Mouse (Mus musculus) layer of hippocampus, postnatal 25 days (tissue): ENCODE measurements at regions not wholly inside any gene's neighbourhood (a gene's known extent, or its start where the extent isn't known, plus 50 kb on each side); places are given as distances from the start of the nearest gene placed in this dataset.
"Not testable (repeated sequence)": the region's sequence is repeated elsewhere in the genome, so short reads cannot be mapped to it uniquely, and the experiment has no call there.

Experiments
- DNase-seq, 2 experiments: peaks; one replicate each; pipeline ENCODE4 v3.0.0; 2022; ENCODE audit warnings: mixed read lengths in 2 of 2, low spot score in 1 of 2; ENCODE audit errors: extremely low spot score in 1 of 2

DNA sequence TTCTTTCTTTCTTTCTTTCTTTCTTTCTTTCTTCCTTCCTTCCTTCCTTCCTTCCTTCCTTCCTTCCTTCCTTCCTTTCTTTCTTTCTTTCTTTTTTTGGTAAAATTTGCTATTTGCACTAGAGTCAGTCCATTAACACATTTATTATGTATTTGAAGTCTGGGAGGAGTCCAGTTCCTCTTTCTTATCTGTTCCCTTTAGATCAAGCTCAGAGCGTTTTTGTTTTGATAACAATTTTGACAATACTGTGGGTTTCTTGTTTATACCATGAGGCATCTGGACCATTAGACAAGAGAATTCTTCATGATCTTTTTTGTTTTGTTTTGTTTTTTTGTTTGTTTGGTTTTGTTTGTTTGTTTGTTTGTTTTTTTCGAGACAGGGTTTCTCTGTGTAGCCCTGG lies 52.3 kb upstream of the Cttnbp2 start:
- not testable (repeated sequence) for DNase-seq

DNA sequence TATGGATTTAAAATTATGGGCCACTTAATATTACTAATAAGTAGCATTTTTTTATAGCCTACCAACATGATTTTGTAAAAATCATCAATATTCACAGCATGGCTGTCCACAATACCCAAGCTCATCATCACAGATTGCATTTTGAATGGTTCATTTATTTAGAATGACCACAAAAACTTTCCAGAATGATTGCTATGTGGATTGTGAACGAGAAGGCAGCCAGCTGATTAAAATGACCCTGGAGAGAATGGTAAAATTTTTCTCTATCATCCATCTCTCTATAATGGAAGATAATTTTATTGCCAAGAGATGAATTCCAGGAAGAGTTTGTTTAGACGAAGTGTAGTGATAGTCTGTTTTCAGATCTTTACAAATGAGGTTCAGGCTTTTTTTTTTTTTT lies 54.6 kb upstream of the Cttnbp2 start:
- no peak for DNase-seq

- no peak for DNase-seq
Measured at GRCm38 (mm10) chr6:18578501-18578900, 63.9 kb upstream of the Cttnbp2 start.

- no peak for DNase-seq
Measured at GRCm38 (mm10) chr6:18589436-18589835, 74.8 kb upstream of the Cttnbp2 start.

DNA sequence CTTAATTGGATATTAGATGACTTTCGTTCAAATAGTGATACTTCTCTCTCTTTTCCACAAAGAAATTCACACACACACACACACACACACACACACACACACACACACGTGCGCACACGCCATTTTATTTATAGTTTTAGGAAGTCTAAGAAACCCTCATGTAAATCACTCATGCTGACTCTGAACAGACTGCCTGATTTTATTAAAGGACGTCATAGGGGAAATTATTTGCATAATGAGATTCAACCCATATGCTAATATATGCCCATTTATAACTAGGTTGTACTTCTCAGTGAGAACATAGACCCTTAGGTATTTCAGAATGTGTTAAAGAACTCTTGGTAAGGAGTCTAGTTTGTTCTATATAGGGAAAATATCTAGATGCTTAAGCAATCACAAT lies 82.0 kb upstream of the Cttnbp2 start:
- no peak for DNase-seq

- DNase-seq: no peak
Measured at GRCm38 (mm10) chr6:18599626-18600025, 85.0 kb upstream of the Cttnbp2 start.

DNA sequence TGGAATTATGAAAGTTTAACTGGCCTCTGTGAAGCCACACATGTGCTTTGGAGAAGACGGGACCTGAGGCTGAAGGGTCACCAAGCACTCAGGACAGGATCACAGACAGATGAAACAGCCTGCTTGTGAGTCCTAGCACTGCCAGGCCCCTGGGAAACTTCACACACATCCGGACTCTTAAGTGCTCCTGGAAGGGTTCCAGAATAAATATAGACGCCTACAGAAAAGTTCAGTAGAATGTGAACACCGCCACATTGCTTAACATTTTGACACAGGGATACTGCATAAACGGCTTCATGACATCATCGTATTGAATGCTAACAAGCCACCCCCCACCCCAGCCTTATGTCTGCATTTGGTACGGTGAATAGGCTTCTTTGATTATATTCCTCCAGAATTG lies 87.3 kb upstream of the Cttnbp2 start:
- DNase-seq: no peak

DNA sequence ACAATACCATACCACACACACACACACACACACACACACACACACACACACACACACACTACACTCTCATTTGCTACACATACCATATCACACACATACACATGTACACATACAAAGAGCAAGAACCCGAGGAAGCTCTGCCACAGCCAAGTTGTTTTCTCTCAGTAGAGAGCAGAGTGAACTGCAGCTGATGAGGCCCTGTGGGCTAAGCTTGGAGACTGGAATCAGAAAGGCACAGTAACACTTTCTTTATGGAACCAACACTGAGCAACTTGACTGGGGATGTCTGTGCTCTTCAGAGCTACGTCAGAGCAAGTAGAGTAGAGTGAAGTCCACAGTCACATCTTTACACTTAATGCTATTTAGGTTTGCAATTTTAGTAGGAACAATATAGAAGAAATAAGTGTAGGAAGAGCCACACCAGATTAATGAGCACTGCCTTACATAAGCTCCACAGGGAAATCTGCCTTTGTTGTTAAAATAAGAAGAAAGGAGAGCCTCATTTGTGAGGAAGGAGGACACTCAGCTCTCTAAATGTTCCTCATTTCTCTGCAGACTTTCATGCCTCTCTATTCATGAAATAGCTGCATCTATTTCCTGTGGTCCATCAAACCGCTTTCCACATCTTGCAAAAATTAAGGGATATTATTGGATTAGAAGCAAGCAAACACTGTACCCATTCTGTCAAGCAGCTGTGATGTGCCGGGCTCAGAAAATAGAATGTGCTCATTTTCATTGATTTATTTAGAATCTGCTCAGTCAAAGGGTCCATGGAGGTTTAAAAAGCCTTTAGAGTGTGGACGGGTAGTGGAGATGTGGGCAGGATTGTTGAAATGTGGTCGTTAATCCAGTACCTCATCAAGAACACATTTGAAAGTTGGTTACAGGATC lies 107.0 kb upstream of the Cttnbp2 start:
- no peak for DNase-seq

DNA sequence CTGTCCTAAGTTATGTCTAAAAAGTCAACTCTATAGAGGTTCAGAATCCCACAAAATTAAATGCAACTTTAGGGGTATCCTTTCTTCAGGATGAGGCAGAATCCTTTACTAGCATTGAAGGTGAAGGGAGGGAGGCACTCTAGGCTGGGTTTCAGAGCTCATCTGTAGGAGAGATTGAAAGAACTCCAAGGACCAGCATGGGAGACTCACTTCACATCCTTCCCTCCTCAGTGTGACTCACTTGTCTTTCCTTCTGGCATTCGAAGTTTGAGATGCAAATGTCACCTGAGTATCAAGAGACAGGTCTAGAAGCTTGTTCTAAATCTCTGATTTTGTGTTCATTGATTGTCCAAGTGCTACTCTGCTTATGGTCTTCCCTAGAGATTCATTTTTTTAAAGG lies 113.9 kb upstream of the Cttnbp2 start:
- DNase-seq: no peak

DNA sequence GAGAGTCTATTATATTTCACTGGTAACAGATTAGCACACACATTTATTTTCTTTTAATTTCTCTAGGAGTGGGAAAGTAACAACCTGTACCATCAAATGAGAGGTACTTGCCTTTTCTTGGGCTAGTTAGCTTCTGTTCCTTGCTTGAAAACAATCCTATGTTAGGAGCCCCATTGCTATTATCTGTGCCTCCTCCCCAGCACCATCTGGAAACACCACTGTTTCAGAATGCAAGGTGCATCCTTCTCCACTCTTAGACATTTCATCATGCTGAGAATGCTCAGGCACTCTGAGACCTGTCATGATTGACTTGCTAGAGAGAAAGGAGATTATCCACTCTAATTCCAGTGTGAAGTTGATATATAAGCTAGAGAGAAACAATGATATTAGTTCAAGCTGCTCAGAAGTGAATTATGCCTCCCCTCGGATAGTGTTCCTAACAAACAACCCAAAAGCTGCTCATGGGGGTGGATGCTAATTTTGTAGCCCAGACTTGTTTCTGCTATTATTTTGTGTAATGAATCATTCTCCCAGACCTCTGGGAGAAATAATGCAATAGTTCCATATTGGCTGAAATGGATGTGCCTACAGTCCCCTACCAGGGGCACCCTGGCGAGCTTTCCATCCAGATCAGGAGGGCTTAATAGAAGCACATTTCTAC lies 119.0 kb upstream of the Cttnbp2 start:
- DNase-seq: no peak

DNA sequence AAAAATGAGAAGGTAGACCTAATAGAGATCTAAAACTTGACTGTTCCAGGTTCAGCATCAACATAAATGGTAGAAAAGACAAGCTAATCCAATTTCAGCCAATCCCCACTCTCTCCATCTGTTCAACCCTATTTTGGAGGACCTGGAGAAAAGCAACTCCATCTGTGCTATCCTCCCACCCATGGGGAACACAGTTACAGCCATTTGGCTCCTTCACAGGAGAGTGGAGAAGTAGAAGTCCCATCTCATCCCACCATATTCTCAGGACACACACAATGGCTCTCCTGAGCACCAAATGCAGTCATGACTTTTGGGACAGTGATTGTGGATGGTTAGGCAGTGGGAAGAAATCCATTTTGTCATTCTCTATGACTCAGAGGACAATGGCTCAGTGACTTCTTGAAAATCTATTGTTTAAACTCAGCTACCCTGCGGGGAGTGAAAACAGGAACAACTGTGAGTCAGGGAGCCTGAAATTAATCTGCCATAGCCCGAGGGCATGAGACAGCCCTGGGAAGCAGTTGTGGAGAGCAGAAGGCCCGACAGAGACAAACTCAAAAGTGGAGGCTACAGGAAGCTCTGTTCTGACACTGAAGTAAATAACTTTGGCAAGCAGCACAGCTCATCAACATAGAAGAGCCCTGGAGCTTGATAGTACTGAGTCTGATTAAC lies 125.2 kb upstream of the Cttnbp2 start:
- no peak for DNase-seq

- no peak for DNase-seq
Measured at GRCm38 (mm10) chr6:18648898-18649591, 134.4 kb upstream of the Cttnbp2 start.

- no peak for DNase-seq
Measured at GRCm38 (mm10) chr6:18651319-18651718, 136.7 kb upstream of the Cttnbp2 start.

GRCm38 (mm10) chr6:18652006-18652601 lies 137.5 kb upstream of the Cttnbp2 start:
- no peak for DNase-seq

- DNase-seq: no peak
Measured at GRCm38 (mm10) chr6:18654275-18654674, 139.6 kb upstream of the Cttnbp2 start.

DNA sequence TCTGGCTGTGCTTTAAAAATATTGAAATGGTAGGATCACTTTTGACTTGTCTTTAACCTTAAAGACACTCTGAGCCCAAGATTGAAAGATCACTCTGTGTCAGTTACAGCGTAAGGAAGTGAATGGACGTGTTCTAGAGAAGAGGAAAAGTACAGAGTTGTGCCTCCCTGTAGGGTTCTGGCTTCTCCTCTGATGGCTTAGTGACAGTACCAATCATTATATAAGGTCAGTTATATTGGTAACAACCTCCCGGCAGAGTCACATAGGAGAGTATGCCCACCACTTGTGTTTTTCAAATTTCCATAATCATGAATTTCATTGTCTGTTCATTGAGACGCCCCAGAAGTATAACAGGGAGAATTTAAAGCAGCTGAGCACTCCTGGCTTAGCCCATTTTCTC lies 141.6 kb upstream of the Cttnbp2 start:
- no peak for DNase-seq

GRCm38 (mm10) chr6:18656772-18657401 lies 142.2 kb upstream of the Cttnbp2 start:
- DNase-seq: no peak

- no peak for DNase-seq
Measured at GRCm38 (mm10) chr6:18664687-18665086, 150.0 kb upstream of the Cttnbp2 start.

GRCm38 (mm10) chr6:18665992-18666391 lies 151.3 kb upstream of the Cttnbp2 start:
- DNase-seq: no peak

GRCm38 (mm10) chr6:18666543-18666942 lies 151.9 kb upstream of the Cttnbp2 start:
- DNase-seq: no peak
